Mouse (Mus musculus) heart, adult 2 months (tissue): ENCODE data around the gene Dxo.

Experiments used
- CTCF ChIP-seq: fragments of 200-600 bp; IDR thresholded peaks from 2 replicates; pipeline ENCODE4 v1.8.1; 2022; ENCODE audit warnings: antibody characterized with exemption, mild to moderate bottlenecking, moderate library complexity
- EP300 ChIP-seq: fragments of 200-500 bp; IDR thresholded peaks from 2 replicates; pipeline ENCODE4 v1.6.1; 2011; ENCODE audit warnings: low read depth, low read length, control low read depth; ENCODE audit not compliant: insufficient read depth
- POLR2A ChIP-seq: fragments of 200-500 bp; IDR thresholded peaks from 2 replicates; pipeline ENCODE4 v1.6.1; 2011; ENCODE audit warnings: mild to moderate bottlenecking, low read depth, low read length, control low read depth; ENCODE audit not compliant: insufficient read depth

DNA sequence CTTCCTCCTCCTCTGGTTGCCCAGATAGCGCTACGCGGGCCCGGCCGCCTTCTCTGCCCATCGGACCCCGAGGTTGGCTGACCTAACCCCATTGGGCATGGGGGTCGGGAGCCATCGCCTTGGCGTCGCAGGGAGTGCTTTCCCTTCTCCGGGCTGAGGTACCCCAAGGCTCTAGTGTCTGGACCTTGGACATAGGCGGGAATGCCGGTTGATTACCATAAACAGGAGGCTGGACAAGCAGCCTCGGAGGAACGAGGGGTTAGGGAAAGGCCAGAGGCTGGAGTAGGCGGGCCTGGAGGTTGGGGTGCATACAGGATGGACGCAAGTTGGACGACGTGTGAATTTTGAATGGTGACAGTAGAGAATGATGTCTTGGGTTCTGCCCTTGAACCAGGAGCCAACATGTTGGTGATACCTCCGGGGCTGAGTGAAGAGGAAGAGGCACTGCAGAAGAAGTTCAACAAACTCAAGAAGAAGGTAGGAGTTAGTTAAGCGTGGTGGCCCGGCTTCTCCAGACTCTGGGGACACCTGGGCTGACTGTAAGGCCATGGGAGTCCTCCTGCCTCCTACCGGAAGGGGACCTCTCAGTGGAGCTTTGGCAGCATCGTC, 13.8 kb downstream of the Dxo start:
- no peak for TF ChIP-seq CTCF
- no peak for TF ChIP-seq POLR2A
- no peak for TF ChIP-seq EP300
